Mouse (Mus musculus) midbrain, embryonic 10.5 days (tissue): ENCODE measurements around the gene Otx2. TPM values are rescaled to one million over a fixed set of nuclear protein-coding genes. Genes with fewer than 3 reads are reported as not detected.
A peak's percentile ranks its signal among the peaks of the same experiment; 100 is the strongest.

Experiments
- DNase-seq: peaks from one replicate; pipeline ENCODE4 v3.0.0-alpha.2; 2017; ENCODE audit warnings: low spot score
- H3K27ac ChIP-seq: fragments of 300-500 bp; sonication (generic); replicated peaks from 2 replicates; pipeline ENCODE4 v1.5.1; 2016; ENCODE audit warnings: mild to moderate bottlenecking
- H3K27me3 ChIP-seq: fragments of 300-500 bp; sonication (generic); 2 replicates; pipeline ENCODE4 v1.6.1; 2016; ENCODE audit warnings: low read depth, mild to moderate bottlenecking; ENCODE audit not compliant: poor library complexity, severe bottlenecking
- H3K36me3 ChIP-seq: fragments of 300-500 bp; sonication (generic); 2 replicates; pipeline ENCODE4 v1.6.1; 2016; ENCODE audit warnings: mild to moderate bottlenecking, moderate library complexity
- H3K4me1 ChIP-seq: fragments of 300-500 bp; sonication (generic); 2 replicates; pipeline ENCODE4 v1.6.1; 2016
- H3K4me3 ChIP-seq: fragments of 300-500 bp; sonication (generic); 2 replicates; pipeline ENCODE4 v1.5.1; 2016; ENCODE audit warnings: mild to moderate bottlenecking, moderate library complexity
- H3K9me3 ChIP-seq: fragments of 300-500 bp; sonication (generic); replicated peaks from 2 replicates; pipeline ENCODE4 v1.6.1; 2016; ENCODE audit warnings: mild to moderate bottlenecking
- WGBS: fragments of 180-500 bp; shearing (Covaris S2); methylation state at CpG from one replicate; pipeline ENCODE4 v1.1.7; 2016; 5-methylcytosine and 5-hydroxymethylcytosine counted together
- polyA plus RNA-seq: library from polyadenylated mRNA; unstranded; fragments of >200 nt; fragmentation: Nextera tagmentation; extraction: Ambion mirVana; gene quantifications from 2 replicates; pipeline ENCODE4 v1.2.1, GENCODE M21; 2016

The Otx2 gene
- polyA plus RNA-seq, 1 experiment from 2014 or later: 149 TPM

DNA sequence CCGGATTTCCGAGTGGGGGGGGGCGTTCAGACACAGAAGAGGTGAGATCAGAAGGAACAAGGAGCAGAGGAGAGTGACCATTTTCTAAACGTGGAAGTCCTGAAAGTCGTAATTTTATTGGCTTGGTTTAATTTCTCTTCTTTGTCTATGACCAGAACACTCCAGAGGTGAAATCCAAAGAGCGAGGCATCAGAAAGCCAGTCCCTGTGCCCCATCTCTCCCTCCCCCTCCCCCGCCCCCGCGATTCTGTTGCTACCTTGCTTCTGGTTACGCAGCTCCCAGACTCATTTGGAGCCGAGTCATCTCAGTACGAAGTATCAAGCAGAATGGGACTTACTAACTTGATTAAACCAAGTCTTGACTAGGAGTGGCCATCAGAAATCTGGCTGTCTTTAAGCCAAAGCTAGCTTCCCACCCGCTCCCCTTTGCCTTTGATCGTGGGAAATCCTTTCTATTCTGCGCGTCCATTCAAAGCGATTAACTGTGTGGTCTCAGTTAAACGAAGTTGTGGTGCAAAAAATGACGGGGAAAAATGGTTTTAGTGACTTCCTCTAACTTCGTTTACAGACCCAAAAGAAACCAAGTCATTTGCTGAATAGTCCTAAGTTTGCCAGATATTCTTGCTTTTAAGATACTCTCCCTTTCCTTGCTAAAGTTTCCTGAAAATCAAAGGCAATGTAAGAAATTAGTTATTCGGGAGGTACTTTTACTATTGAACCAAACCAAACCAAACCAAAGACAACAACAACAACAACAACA lies 17.6 kb downstream of the Otx2 start:
- no peaks in the 10 kb centered on the region for H3K9me3 ChIP-seq
- DNase-seq: no peak
- peaks cover 56% of the 10 kb centered on the region for H3K36me3 ChIP-seq
- 6% methylated on average over 21 of the region's 21 CpGs for WGBS
- peak overlapping the region; percentile 97 for H3K4me3 ChIP-seq
- H3K27ac ChIP-seq: peak overlapping the region; percentile 84
- H3K27me3 ChIP-seq: peaks cover 100% of the 10 kb centered on the region
- peaks cover 99% of the 10 kb centered on the region for H3K4me1 ChIP-seq

DNA sequence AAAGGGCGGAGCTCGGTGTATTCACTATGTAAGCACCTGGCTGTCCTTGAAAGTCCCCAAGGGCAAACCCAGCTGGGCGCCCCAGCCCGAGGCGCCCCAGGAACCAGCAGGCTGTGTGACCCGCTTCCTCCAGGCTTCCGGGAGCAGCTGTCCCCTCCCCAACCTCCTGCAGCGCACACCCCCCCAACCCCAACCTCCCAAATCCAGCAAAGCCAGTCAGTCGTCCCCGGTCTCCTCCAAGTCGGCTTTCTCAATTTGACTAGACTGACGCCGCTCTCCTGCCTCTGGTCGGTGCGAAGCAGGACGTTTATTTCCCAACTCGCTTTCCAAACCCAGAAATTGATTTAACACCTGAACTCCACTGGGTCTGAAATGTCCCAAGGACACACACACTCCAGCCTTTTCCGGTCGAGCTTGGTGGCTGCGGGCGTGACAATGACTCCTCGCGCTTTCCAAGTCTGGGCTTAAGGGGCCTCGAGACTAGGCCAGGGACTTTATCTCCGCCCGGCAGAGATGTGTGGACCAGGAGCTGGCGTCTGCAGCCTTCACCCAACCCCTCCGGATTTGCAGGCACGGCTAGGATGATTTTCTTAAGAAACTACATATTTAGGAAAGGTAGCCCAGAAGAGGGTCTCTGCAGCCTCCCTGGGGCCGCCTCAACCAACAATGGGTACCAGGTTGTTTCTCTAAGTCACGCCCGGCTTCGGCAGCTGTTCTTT lies 18.4 kb downstream of the Otx2 start:
- 3% methylated on average over 33 of the region's 33 CpGs for WGBS
- Histone ChIP-seq H3K4me3 (peak overlapping the region; percentile 97), H3K27ac (peak overlapping the region; percentile 84), H3K27me3 (peaks cover 99% of the 10 kb centered on the region), H3K9me3 (no peaks in the 10 kb centered on the region), H3K4me1 (peaks cover 92% of the 10 kb centered on the region), H3K36me3 (peaks cover 48% of the 10 kb centered on the region)
- peak; percentile 74 for DNase-seq

DNA sequence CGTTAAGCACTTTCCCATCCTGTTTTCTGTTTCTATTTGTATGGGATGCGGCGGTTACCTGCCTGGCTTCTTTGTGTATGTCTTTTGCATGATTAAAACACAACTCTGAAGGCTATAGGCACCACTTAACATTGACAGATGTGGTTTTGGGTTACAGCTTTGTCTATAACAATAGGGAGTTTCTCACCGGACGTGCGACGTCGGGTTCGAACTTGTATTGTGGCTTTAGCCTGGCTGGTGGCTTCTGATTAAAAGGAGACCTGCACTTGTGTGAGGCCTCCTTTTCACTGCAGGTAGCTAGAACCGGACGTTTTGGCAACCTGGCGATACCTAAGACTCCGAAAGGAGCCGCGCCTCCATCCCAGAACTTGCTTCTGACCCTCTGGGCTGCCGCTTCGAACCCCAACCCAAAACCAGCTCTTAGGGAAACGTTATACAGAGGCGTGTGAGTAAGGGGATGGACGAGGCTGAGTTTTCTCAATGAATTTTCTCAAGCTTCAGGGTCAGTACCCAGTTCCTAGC lies 19.0 kb downstream of the Otx2 start:
- WGBS: 3% methylated on average over 20 of the region's 20 CpGs
- Histone ChIP-seq H3K27ac (peak overlapping the region; percentile 84), H3K9me3 (no peaks in the 10 kb centered on the region), H3K27me3 (peaks cover 93% of the 10 kb centered on the region), H3K36me3 (peaks cover 42% of the 10 kb centered on the region), H3K4me1 (peaks cover 86% of the 10 kb centered on the region), H3K4me3 (peak overlapping the region; percentile 97)
- peak; percentile 64 for DNase-seq

- peak; percentile 55 for DNase-seq
- Histone ChIP-seq H3K9me3 (no peaks in the 10 kb centered on the region), H3K27ac (peak overlapping the region; percentile 84), H3K36me3 (peaks cover 35% of the 10 kb centered on the region), H3K4me1 (peaks cover 78% of the 10 kb centered on the region), H3K4me3 (peak overlapping the region; percentile 97; the same call in 1 of the 2 replicates), H3K27me3 (peaks cover 85% of the 10 kb centered on the region)
- 9% methylated on average over 22 of the region's 22 CpGs for WGBS
These were observed 19.7 kb downstream of the Otx2 start for GRCm38 (mm10) chr14:48653676-48654510.

- no peak overlapping the region for H3K27ac ChIP-seq
- H3K4me3 ChIP-seq: no peak overlapping the region
- no peaks in the 10 kb centered on the region for H3K9me3 ChIP-seq
- peaks cover 27% of the 10 kb centered on the region for H3K36me3 ChIP-seq
- WGBS: 68% methylated on average over 3 of the region's 3 CpGs
- peaks cover 70% of the 10 kb centered on the region for H3K4me1 ChIP-seq
- H3K27me3 ChIP-seq: peaks cover 77% of the 10 kb centered on the region
- no peak for DNase-seq
These were observed 20.5 kb downstream of the Otx2 start for GRCm38 (mm10) chr14:48653081-48653480.

DNA sequence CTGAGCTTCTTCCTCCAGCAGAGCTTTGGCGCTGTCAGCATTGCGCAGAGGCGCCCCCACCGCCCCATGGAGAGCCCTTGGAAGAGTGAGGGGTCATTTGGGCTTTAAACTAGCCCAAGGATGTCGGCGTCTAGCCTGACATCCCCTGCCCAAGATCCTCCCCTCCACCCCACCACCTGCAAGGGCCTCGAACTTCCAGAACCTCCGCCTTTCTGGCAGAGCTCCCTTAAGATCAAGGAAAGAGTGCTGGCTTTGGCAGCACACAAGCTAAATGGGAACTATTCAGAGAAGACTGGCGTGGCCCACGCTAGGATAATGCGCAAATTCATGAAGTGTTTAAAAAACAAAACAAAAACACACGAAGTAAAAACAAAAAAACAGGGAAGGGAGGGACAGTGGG lies 21.4 kb downstream of the Otx2 start:
- WGBS: 17% methylated on average over 12 of the region's 12 CpGs
- Histone ChIP-seq H3K36me3 (peaks cover 19% of the 10 kb centered on the region), H3K4me1 (peaks cover 62% of the 10 kb centered on the region), H3K27me3 (peaks cover 69% of the 10 kb centered on the region), H3K9me3 (no peaks in the 10 kb centered on the region), H3K27ac (peak overlapping the region; percentile 80), H3K4me3 (peak overlapping the region; percentile 41)
- DNase-seq: no peak

DNA sequence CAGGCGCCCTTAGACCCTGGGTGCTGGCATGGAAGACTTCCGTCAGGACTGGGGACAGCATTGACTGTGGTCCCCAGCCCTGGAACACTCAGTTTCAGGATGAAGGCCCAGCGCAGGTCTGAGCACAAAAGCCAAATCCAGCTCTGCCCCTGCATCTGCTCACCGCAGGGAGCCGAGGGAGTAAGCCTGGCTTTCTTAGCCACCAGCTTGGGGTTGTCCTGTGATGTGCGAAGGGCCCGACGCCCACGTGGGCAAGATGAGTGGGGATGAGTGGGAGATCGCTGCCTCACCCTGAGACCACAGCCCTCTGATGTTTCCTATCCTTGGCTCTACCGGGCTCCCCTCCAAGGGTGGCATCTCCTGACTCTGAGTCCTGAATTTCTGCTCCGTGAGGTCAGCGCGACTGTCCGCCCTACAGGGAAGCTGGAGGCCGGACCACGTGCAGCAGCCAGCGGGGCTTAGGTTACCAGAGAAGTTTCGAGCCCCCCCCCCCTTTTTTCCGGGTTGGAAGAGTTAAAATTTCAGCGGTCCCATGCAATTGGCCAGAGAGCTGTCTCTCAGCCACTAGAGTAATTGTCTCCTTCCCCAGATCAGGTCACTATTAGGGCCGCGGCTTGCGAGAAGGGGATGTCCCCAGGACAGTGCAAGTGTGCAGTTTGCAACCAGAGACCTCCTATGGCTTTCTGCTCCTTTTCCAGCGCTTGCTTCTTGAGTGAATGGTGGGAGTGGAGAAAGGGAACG lies 22.0 kb downstream of the Otx2 start:
- Histone ChIP-seq H3K27me3 (peaks cover 63% of the 10 kb centered on the region), H3K27ac (peak overlapping the region; percentile 80), H3K4me1 (peaks cover 56% of the 10 kb centered on the region), H3K36me3 (peaks cover 14% of the 10 kb centered on the region), H3K9me3 (no peaks in the 10 kb centered on the region), H3K4me3 (peak overlapping the region; percentile 41)
- 3% methylated on average over 26 of the region's 26 CpGs for WGBS
- peak; percentile 70 for DNase-seq

GRCm38 (mm10) chr14:48641462-48642395 lies 31.9 kb downstream of the Otx2 start:
- H3K4me3 ChIP-seq: no peak overlapping the region
- no peaks in the 10 kb centered on the region; the same call in 1 of the 2 replicates for H3K9me3 ChIP-seq
- no peaks in the 10 kb centered on the region for H3K36me3 ChIP-seq
- DNase-seq: no peak
- WGBS: 85% methylated on average over 12 of the region's 12 CpGs
- H3K27ac ChIP-seq: no peak overlapping the region
- H3K27me3 ChIP-seq: no peaks in the 10 kb centered on the region
- no peaks in the 10 kb centered on the region for H3K4me1 ChIP-seq

DNA sequence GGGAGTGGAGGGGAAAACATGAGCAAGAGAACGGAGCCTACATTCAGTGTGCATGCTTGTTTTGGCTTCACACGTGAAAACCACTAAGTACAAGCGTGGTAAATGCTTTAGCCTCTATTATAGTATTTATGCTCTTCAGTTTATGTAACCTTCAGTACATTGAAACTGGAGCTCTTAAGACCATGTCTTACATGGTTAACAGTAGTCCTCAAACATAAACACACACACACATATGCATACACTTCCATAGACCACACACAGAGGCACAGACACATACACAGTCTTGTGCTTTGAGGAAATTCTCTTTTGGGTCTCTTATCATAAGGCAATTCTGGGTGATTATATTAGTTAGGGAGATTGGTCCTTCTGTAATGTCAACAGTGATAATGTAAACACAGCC lies 40.5 kb downstream of the Otx2 start:
- 90% methylated on average over 3 of the region's 3 CpGs for WGBS
- H3K36me3 ChIP-seq: no peaks in the 10 kb centered on the region
- H3K27me3 ChIP-seq: no peaks in the 10 kb centered on the region
- no peaks in the 10 kb centered on the region for H3K4me1 ChIP-seq
- H3K4me3 ChIP-seq: no peak overlapping the region
- no peak overlapping the region for H3K27ac ChIP-seq
- no peak for DNase-seq
- H3K9me3 ChIP-seq: no peaks in the 10 kb centered on the region

GRCm38 (mm10) chr14:48632335-48632734 lies 41.3 kb downstream of the Otx2 start:
- Histone ChIP-seq H3K9me3 (no peaks in the 10 kb centered on the region), H3K4me3 (no peak overlapping the region), H3K4me1 (no peaks in the 10 kb centered on the region), H3K36me3 (no peaks in the 10 kb centered on the region), H3K27ac (no peak overlapping the region), H3K27me3 (no peaks in the 10 kb centered on the region)
- DNase-seq: no peak
- WGBS: 89% methylated on average over 8 of the region's 8 CpGs

DNA sequence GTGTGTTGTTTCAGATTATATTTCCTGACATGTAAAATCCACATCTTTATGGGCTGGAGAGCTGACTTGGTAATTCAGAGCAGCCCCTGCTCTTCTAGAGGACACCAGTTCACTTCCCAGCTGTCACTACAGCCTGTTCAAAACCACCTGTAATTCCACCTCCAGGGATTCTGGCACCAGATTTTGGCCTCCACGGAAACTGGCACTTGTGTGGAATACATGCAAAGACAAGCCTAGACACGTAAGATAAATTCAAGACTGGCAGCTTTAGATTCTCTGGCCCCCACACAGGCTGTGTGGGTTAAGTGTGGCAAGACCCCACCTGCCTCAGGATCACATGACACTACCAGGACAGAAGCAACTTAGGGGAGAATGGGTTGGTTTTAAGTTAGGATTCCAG lies 42.1 kb downstream of the Otx2 start:
- no peak for DNase-seq

More for the DNA sequence above, 42.1 kb downstream of the Otx2 start:
- Histone ChIP-seq H3K9me3 (no peaks in the 10 kb centered on the region), H3K36me3 (no peaks in the 10 kb centered on the region), H3K4me3 (no peak overlapping the region), H3K27me3 (no peaks in the 10 kb centered on the region), H3K27ac (no peak overlapping the region), H3K4me1 (no peaks in the 10 kb centered on the region)
- 89% methylated on average over 2 of the region's 2 CpGs for WGBS
